Mouse (Mus musculus): ENCODE results near the gene Lrrc32. TPM values are rescaled to one million over a fixed set of nuclear protein-coding genes. Genes with fewer than 3 reads are reported as not detected.

Lrrc32 gene
- polyA plus RNA-seq, 1 experiment from 2014 or later: 9.7 TPM

DNA sequence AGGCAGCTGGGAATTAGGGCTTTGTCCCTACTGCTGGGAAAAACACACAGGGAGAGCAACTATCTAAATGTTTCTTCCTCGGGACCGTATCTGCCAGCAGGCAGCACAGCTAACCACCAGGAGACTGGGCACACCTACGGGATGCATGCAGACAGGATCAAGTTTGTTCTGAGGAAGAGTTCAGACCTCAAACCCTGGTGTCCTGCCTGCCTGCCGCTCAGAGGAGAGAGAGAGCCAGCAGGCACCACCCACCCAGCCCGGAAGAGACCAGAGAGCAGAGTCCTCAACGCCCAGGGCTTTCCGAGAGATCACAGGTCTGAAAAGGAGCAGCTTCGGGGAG is 5.8 kb upstream of the Lrrc32 start:
- ATAC-seq (ENCODE audit: low read depth): no peak
- peak overlapping the region; percentile 44; the same call in 1 of the 2 replicates for H3K27ac ChIP-seq (replicated peaks; ENCODE audit: low read depth, low read length)
- peaks cover 30% of the 10 kb centered on the region for H3K4me1 ChIP-seq (ENCODE audit: control insufficient read depth, insufficient read depth, low read length)
- H3K9me3 ChIP-seq (ENCODE audit: control insufficient read depth, low read length): no peaks in the 10 kb centered on the region
- no peak for DNase-seq (ENCODE audit: low spot score)
- no peak overlapping the region; the same call in 1 of the 2 replicates for H3K4me2 ChIP-seq (ENCODE audit: low read depth, low read length)
- no peaks in the 10 kb centered on the region for H3K27me3 ChIP-seq (replicated peaks; ENCODE audit: control insufficient read depth, insufficient read depth, low read length)
- 28% methylated on average over 8 of the region's 8 CpGs for WGBS
- H3K4me3 ChIP-seq (ENCODE audit: low read depth, low read length): no peak overlapping the region
- no peaks in the 10 kb centered on the region for H3K36me3 ChIP-seq (ENCODE audit: control insufficient read depth, insufficient read depth, low read length)
- H3K9ac ChIP-seq (ENCODE audit: low read depth, low read length): no peak overlapping the region; the same call in 1 of the 2 replicates

DNA sequence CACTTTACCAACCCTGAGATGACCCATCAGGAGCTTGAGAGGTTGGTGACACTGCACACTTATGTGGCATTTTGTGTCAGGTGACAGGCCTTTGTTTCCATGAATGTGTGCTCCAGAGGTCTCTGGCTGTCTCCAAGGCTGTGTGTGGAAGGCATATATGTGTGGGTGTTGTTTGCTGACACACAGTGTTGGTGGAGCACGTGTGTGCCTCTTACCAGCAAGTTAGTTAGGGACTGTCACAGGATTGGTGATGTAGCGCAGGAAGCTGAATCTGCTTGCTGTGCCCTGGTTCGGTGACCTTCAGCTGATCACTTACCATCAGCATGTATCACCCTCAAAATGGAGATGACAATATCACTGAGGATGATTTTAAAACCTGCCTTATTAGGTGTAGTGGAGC is 4.2 kb upstream of the Lrrc32 start:
- no peak for ATAC-seq (ENCODE audit: low read depth)

DNA sequence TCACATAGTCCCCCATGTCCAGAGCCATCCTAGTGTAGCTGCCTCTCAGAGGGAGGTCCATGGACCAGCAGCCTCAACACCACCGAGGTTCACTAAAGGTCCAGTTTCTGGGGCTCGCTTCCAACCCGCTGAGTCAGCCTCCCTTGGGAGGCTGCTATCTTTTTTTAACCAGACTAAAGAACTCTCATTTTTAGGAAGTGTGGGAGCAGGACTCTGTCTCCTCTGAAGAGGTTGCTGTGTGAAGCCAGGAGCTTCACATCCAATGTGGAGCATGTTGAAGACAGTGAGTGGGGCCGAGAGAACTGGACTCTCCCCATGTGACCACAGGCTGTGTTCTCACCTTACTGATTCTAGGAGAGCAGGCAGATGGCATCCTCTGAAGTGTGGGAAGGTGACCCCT is 3.6 kb upstream of the Lrrc32 start:
- Histone ChIP-seq H3K27me3 (replicated peaks; ENCODE audit: control insufficient read depth, insufficient read depth, low read length) (no peaks in the 10 kb centered on the region), H3K36me3 (ENCODE audit: control insufficient read depth, insufficient read depth, low read length) (no peaks in the 10 kb centered on the region), H3K9ac (ENCODE audit: low read depth, low read length) (no peak overlapping the region), H3K4me2 (ENCODE audit: low read depth, low read length) (no peak overlapping the region), H3K4me1 (ENCODE audit: control insufficient read depth, insufficient read depth, low read length) (peaks cover 37% of the 10 kb centered on the region), H3K9me3 (ENCODE audit: control insufficient read depth, low read length) (no peaks in the 10 kb centered on the region), H3K4me3 (ENCODE audit: low read depth, low read length) (no peak overlapping the region), H3K27ac (replicated peaks; ENCODE audit: low read depth, low read length) (no peak overlapping the region)
- ATAC-seq (ENCODE audit: low read depth): no peak
- DNase-seq (ENCODE audit: low spot score): no peak
- 86% methylated on average over 4 of the region's 4 CpGs for WGBS

More for the DNA sequence above, 4.2 kb upstream of the Lrrc32 start:
- no peaks in the 10 kb centered on the region for H3K9me3 ChIP-seq (ENCODE audit: control insufficient read depth, low read length)
- 83% methylated on average over 3 of the region's 3 CpGs for WGBS
- H3K4me1 ChIP-seq (ENCODE audit: control insufficient read depth, insufficient read depth, low read length): peaks cover 37% of the 10 kb centered on the region
- H3K27me3 ChIP-seq (replicated peaks; ENCODE audit: control insufficient read depth, insufficient read depth, low read length): no peaks in the 10 kb centered on the region
- no peaks in the 10 kb centered on the region for H3K36me3 ChIP-seq (ENCODE audit: control insufficient read depth, insufficient read depth, low read length)
- H3K4me2 ChIP-seq (ENCODE audit: low read depth, low read length): no peak overlapping the region
- no peak overlapping the region for H3K4me3 ChIP-seq (ENCODE audit: low read depth, low read length)
- DNase-seq (ENCODE audit: low spot score): no peak
- no peak overlapping the region for H3K9ac ChIP-seq (ENCODE audit: low read depth, low read length)
- no peak overlapping the region for H3K27ac ChIP-seq (replicated peaks; ENCODE audit: low read depth, low read length)

DNA sequence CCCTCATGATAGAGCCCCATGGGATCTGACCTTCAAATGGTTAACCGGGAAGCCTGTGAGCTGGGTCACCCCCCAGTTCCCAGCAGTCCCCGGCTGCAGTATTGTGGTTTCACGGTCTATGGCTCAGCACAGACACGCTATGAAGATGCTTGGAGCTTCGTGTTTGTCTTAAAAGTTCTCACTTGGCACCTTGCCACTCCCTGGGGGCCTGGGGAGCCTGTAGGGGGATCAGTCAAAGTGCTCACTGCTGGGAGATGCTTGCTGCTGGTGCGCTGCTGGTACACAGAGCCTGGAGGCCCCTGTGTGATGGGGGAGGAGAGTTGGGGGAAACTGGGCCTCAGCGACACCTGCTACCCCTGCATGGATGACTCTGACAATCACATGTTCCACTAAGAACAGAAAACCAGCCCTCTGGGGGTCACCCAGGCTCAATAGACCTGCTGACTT is 2.6 kb upstream of the Lrrc32 start:
- 32% methylated on average over 7 of the region's 7 CpGs for WGBS
- Histone ChIP-seq H3K9ac (ENCODE audit: low read depth, low read length) (no peak overlapping the region), H3K9me3 (ENCODE audit: control insufficient read depth, low read length) (no peaks in the 10 kb centered on the region), H3K4me2 (ENCODE audit: low read depth, low read length) (no peak overlapping the region), H3K27me3 (replicated peaks; ENCODE audit: control insufficient read depth, insufficient read depth, low read length) (no peaks in the 10 kb centered on the region; the same call in 1 of the 2 replicates), H3K4me3 (ENCODE audit: low read depth, low read length) (no peak overlapping the region), H3K4me1 (ENCODE audit: control insufficient read depth, insufficient read depth, low read length) (peaks cover 37% of the 10 kb centered on the region), H3K36me3 (ENCODE audit: control insufficient read depth, insufficient read depth, low read length) (no peaks in the 10 kb centered on the region), H3K27ac (replicated peaks; ENCODE audit: low read depth, low read length) (no peak overlapping the region)
- peak; percentile 69 for DNase-seq (ENCODE audit: low spot score)
- ATAC-seq (ENCODE audit: low read depth): peak; percentile 32

DNA sequence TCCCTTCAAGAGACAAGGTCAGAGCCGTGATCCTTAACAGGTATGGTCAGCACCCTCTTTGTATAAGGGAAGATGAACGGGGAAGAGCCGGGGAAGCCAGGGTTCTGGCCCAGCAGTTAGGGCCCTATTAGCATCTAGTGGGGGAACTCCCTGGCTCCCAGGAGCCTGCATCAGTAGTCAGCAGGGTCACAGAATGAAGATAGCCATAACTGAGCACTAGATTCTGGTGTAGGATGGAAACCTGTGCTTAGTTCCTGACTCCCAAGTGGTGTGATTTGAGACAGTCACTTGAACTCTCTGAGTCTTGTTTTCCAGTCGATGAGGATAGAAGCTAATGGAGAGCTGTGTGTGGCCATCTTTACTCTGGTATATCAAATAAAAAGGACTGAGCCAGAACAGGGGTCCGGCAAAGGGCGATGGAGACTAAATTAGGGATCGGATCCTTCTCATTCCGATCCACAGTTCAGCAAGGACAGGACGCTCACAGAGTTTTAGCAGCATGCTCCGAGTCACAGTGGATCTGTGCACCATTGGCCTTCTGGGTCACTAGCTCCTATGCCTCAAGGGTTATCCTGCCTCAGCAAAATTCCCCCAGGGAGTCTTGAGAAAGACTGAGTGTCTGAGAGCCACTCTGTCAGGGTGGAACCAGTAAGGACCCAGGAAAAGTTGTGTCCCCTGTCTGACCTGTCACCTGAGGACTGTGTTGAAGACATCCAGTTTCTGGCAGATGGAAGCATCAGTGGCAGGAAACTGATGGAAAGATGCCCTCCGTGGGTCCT is 1.7 kb upstream of the Lrrc32 start:
- H3K27ac ChIP-seq (replicated peaks; ENCODE audit: low read depth, low read length): no peak overlapping the region
- H3K4me1 ChIP-seq (ENCODE audit: control insufficient read depth, insufficient read depth, low read length): peaks cover 31% of the 10 kb centered on the region
- no peaks in the 10 kb centered on the region for H3K9me3 ChIP-seq (ENCODE audit: control insufficient read depth, low read length)
- H3K9ac ChIP-seq (ENCODE audit: low read depth, low read length): no peak overlapping the region
- no peak for ATAC-seq (ENCODE audit: low read depth)
- DNase-seq (ENCODE audit: low spot score): no peak
- no peaks in the 10 kb centered on the region for H3K36me3 ChIP-seq (ENCODE audit: control insufficient read depth, insufficient read depth, low read length)
- 81% methylated on average over 11 of the region's 11 CpGs for WGBS
- H3K27me3 ChIP-seq (replicated peaks; ENCODE audit: control insufficient read depth, insufficient read depth, low read length): no peaks in the 10 kb centered on the region; the same call in 1 of the 2 replicates
- no peak overlapping the region for H3K4me2 ChIP-seq (ENCODE audit: low read depth, low read length)
- H3K4me3 ChIP-seq (ENCODE audit: low read depth, low read length): no peak overlapping the region

DNA sequence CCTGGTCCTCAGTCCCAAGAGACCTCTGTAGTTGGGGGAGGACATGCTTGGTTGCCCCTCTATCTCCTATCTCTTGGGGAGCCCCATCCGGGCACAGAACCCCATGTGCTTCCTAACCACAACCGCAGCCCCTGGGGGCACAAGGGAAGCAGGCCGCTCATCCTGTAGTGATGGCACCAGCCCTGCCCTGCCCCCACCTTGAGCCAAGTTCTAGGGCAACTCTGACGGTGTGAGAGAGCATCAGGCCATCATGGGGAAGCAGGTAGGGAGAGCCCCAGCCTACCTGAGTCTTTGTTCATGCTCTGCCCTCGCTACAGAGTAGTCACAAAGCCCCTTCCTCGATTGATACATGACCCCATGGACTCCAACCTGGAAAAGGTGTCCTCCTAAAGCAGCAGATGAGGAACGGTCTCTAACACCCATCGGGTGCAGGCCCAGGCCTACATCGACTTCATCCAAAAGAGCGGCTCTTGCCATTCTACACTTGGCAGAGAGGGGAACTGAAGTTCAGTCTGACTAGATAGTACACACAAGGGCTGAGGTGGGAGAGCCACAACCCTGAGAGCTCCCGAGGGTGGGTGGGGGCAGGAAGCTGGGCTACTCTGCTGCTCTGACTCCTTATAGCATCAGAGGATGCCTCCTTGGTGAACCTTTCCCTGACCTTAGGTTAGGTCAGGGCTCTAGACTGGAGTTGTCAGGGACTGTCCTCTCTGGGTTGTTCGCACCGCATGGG is 519 bp upstream of the Lrrc32 start:
- no peaks in the 10 kb centered on the region for H3K36me3 ChIP-seq (ENCODE audit: control insufficient read depth, insufficient read depth, low read length)
- peaks cover 22% of the 10 kb centered on the region for H3K4me1 ChIP-seq (ENCODE audit: control insufficient read depth, insufficient read depth, low read length)
- peak overlapping the region; percentile 90 for H3K4me2 ChIP-seq (ENCODE audit: low read depth, low read length)
- DNase-seq (ENCODE audit: low spot score): no peak
- H3K4me3 ChIP-seq (ENCODE audit: low read depth, low read length): no peak overlapping the region
- WGBS: 90% methylated on average over 12 of the region's 13 CpGs
- H3K27ac ChIP-seq (replicated peaks; ENCODE audit: low read depth, low read length): no peak overlapping the region
- no peaks in the 10 kb centered on the region; the same call in 1 of the 2 replicates for H3K27me3 ChIP-seq (replicated peaks; ENCODE audit: control insufficient read depth, insufficient read depth, low read length)
- no peak for ATAC-seq (ENCODE audit: low read depth)
- H3K9ac ChIP-seq (ENCODE audit: low read depth, low read length): no peak overlapping the region
- H3K9me3 ChIP-seq (ENCODE audit: control insufficient read depth, low read length): no peaks in the 10 kb centered on the region

DNA sequence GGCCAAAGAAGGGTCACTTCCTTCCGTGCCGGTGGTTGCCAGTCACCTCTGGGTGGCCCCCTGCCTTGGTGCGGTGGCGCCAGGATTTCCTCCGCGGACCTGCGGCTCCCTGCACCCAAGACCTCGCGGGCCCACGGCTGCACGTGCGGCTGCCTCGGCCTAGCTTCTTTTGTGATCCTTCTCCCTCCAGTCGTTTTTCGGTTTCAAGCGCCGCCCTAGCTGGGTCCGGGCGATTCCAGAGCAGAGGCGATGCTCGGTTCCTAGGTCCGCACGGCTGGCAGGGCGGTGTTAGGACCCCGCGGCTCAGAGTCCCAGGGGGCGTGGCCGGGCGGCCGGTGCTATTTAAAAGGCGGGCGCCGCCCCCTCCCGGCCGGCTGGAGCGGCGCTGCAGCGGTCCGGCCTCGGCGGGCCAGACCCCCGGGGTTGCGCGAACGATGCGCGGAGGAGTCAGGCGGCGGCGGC is 571 bp downstream of the Lrrc32 start:
- Histone ChIP-seq H3K27me3 (replicated peaks; ENCODE audit: control insufficient read depth, insufficient read depth, low read length) (no peaks in the 10 kb centered on the region; the same call in 1 of the 2 replicates), H3K4me1 (ENCODE audit: control insufficient read depth, insufficient read depth, low read length) (peaks cover 22% of the 10 kb centered on the region), H3K9me3 (ENCODE audit: control insufficient read depth, low read length) (no peaks in the 10 kb centered on the region), H3K36me3 (ENCODE audit: control insufficient read depth, insufficient read depth, low read length) (no peaks in the 10 kb centered on the region), H3K27ac (replicated peaks; ENCODE audit: low read depth, low read length) (no peak overlapping the region), H3K9ac (ENCODE audit: low read depth, low read length) (peak overlapping the region; percentile 63), H3K4me2 (ENCODE audit: low read depth, low read length) (peak overlapping the region; percentile 90), H3K4me3 (ENCODE audit: low read depth, low read length) (peak overlapping the region; percentile 52)
- WGBS: under 1% methylated on average over 44 of the region's 50 CpGs
- ATAC-seq (ENCODE audit: low read depth) (peak; percentile 86), DNase-seq (ENCODE audit: low spot score) (peak; percentile 87)

DNA sequence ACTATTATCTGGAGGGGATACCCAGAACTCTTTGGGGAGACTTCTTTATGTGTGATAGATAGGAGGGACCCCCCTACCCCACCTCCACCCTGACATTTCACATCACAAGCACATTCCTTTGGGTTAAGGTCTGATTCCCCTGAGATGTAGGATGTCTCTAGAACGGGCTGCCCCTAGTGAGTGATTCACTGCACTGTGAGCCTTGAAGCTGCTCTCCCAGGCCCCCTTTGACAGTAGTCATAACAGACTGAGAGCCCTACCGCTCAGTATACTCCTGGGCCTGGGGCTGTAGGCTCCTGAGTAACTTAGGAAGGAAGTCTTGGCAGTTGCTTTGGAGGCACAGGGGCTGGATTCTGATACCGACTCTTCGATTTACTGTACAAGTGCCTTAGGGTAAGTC is 1.2 kb downstream of the Lrrc32 start:
- WGBS: 48% methylated on average over 4 of the region's 4 CpGs
- Histone ChIP-seq H3K4me3 (ENCODE audit: low read depth, low read length) (peak overlapping the region; percentile 52), H3K4me1 (ENCODE audit: control insufficient read depth, insufficient read depth, low read length) (peaks cover 22% of the 10 kb centered on the region), H3K36me3 (ENCODE audit: control insufficient read depth, insufficient read depth, low read length) (no peaks in the 10 kb centered on the region), H3K4me2 (ENCODE audit: low read depth, low read length) (peak overlapping the region; percentile 90), H3K27ac (replicated peaks; ENCODE audit: low read depth, low read length) (no peak overlapping the region), H3K27me3 (replicated peaks; ENCODE audit: control insufficient read depth, insufficient read depth, low read length) (no peaks in the 10 kb centered on the region; the same call in 1 of the 2 replicates), H3K9ac (ENCODE audit: low read depth, low read length) (peak overlapping the region; percentile 63; the same call in 1 of the 2 replicates), H3K9me3 (ENCODE audit: control insufficient read depth, low read length) (no peaks in the 10 kb centered on the region)
- DNase-seq (ENCODE audit: low spot score) (no peak), ATAC-seq (ENCODE audit: low read depth) (no peak)

Measured in embryonic facial prominence, embryonic 14.5 days (tissue).